In genomic region chr12:117024916-117025315, GRCm38 (mm10) we compare ENCODE assay signal across 12 mouse cellular contexts.
DNase-seq lines count a peak whose midpoint lies in the region; ATAC-seq and TF ChIP-seq lines count a peak whose summit lies in the region.
"Had no signal": no experiment of that assay in that cellular context is flagged by ENCODE, and none has a peak within 500 bp of the region (broad histone marks: within the 10 kb centered on the region; RNA-seq: fewer than 3 reads in every experiment).

No protein-coding gene starts in this region.

- no peak for ATAC-seq in heart, embryonic 11.5 days (replicated peaks; ENCODE audit: insufficient number of reproducible peaks, low FRiP score, low TSS enrichment)
- no peak for ATAC-seq in midbrain, postnatal 0 days (ENCODE audit: low FRiP score)
- no peak for ATAC-seq in liver, embryonic 12.5 days
- ATAC-seq: forebrain, embryonic 13.5 days had no signal

- 66% methylated on average over 4 of the region's 4 CpGs for WGBS in heart, embryonic 11.5 days (ENCODE audit: insufficient replicate concordance)
- WGBS in midbrain, postnatal 0 days: 58% methylated on average over 4 of the region's 4 CpGs
- 70% methylated on average over 4 of the region's 4 CpGs for WGBS in liver, embryonic 12.5 days (ENCODE audit: insufficient replicate concordance)

- H3K36me3 ChIP-seq in heart, embryonic 11.5 days (ENCODE audit: control insufficient read depth, insufficient read depth, low read length): no peaks in the 10 kb centered on the region
- H3K36me3 ChIP-seq in midbrain, postnatal 0 days (ENCODE audit: insufficient read depth, low read length): no peaks in the 10 kb centered on the region
- no peaks in the 10 kb centered on the region for H3K36me3 ChIP-seq in liver, embryonic 12.5 days

- no peak overlapping the region for H3K4me3 ChIP-seq in heart, embryonic 11.5 days (ENCODE audit: low read depth, low read length)
- H3K4me3 ChIP-seq in midbrain, postnatal 0 days (ENCODE audit: low read depth, low read length): no peak overlapping the region
- H3K4me3 ChIP-seq in liver, embryonic 12.5 days: no peak overlapping the region
- H3K4me3 ChIP-seq: forebrain, embryonic 13.5 days had no signal

- DNase-seq in heart, adult 9 months (ENCODE audit: low spot score in 2 of 2): peak; percentile 6 to 7
- peak; percentile 80 to 81 for DNase-seq in right cerebral cortex, postnatal 10 days (ENCODE audit: low spot score in 2 of 2)
- no peak for DNase-seq in right cerebral cortex, postnatal 14 days
- peak; percentile 68 for DNase-seq in cerebellum, adult 9-11 months
- peak; percentile 84 for DNase-seq in midbrain, postnatal 0 days (ENCODE audit: low spot score)
- DNase-seq in spleen, postnatal 36 days (ENCODE audit: low spot score in 2 of 2): no peak
- DNase-seq: embryo, embryonic 11 days; lung, adult 18-20 months; thymus, adult 2 months had no signal

- no peaks in the 10 kb centered on the region for H3K9me3 ChIP-seq in heart, embryonic 11.5 days (replicated peaks; ENCODE audit: control insufficient read depth, low read length)
- no peaks in the 10 kb centered on the region for H3K9me3 ChIP-seq in midbrain, postnatal 0 days (ENCODE audit: low read length)
- H3K9me3 ChIP-seq in liver, embryonic 12.5 days (replicated peaks): no peaks in the 10 kb centered on the region
- H3K9me3 ChIP-seq: forebrain, embryonic 13.5 days had no signal

- H3K4me2 ChIP-seq in heart, embryonic 11.5 days: no peak overlapping the region
- H3K4me2 ChIP-seq in midbrain, postnatal 0 days (ENCODE audit: low read depth, low read length, poor library complexity, severe bottlenecking): no peak overlapping the region
- H3K4me2 ChIP-seq in liver, embryonic 12.5 days: no peak overlapping the region
- H3K4me2 ChIP-seq: forebrain, embryonic 13.5 days had no signal

- TF ChIP-seq CTCF in midbrain, postnatal 0 days (IDR thresholded peaks at IDR 0.05): no peak

- H3K27me3 ChIP-seq in heart, embryonic 11.5 days (ENCODE audit: control insufficient read depth, insufficient read depth, low read length): no peaks in the 10 kb centered on the region
- H3K27me3 ChIP-seq in midbrain, postnatal 0 days (ENCODE audit: insufficient read depth, low read length): no peaks in the 10 kb centered on the region
- H3K27me3 ChIP-seq in liver, embryonic 12.5 days (replicated peaks): no peaks in the 10 kb centered on the region
- H3K27me3 ChIP-seq: forebrain, embryonic 13.5 days had no signal

- no peak overlapping the region for H3K9ac ChIP-seq in heart, embryonic 11.5 days (ENCODE audit: low read depth, low read length)
- H3K9ac ChIP-seq in midbrain, postnatal 0 days (replicated peaks; ENCODE audit: low read length, poor library complexity, severe bottlenecking): no peak overlapping the region
- no peak overlapping the region for H3K9ac ChIP-seq in liver, embryonic 12.5 days
- H3K9ac ChIP-seq: forebrain, embryonic 13.5 days had no signal

- no peak overlapping the region for H3K27ac ChIP-seq in heart, embryonic 11.5 days (ENCODE audit: low read depth, low read length)
- H3K27ac ChIP-seq in midbrain, postnatal 0 days (ENCODE audit: low read depth, low read length): peak overlapping the region; percentile 18; the same call in 1 of the 2 replicates
- H3K27ac ChIP-seq in liver, embryonic 12.5 days: no peak overlapping the region
- H3K27ac ChIP-seq: forebrain, embryonic 13.5 days had no signal

- H3K4me1 ChIP-seq in heart, embryonic 11.5 days (ENCODE audit: control insufficient read depth, insufficient read depth, low read length): no peaks in the 10 kb centered on the region
- H3K4me1 ChIP-seq in midbrain, postnatal 0 days (ENCODE audit: insufficient read depth, low read length): peaks cover 22% of the 10 kb centered on the region
- H3K4me1 ChIP-seq in liver, embryonic 12.5 days: no peaks in the 10 kb centered on the region

Comparison
In these comparisons a context has a peak if more than half of its experiments do, and no peak if none do; other contexts are left out.
1. DNase-seq: peak in heart, adult 9 months (2 of 2), right cerebral cortex, postnatal 10 days (2 of 2), cerebellum, adult 9-11 months (single experiment) and midbrain, postnatal 0 days (single experiment); none in right cerebral cortex, postnatal 14 days (single experiment) and spleen, postnatal 36 days (0 of 2).